Mouse (Mus musculus): Measurements from ENCODE around the gene Nelfb. TPM values are rescaled to one million over a fixed set of nuclear protein-coding genes. Genes with fewer than 3 reads are reported as not detected.

The Nelfb gene
- polyA plus RNA-seq, 1 experiment from 2014 or later: 34.9 TPM

DNA sequence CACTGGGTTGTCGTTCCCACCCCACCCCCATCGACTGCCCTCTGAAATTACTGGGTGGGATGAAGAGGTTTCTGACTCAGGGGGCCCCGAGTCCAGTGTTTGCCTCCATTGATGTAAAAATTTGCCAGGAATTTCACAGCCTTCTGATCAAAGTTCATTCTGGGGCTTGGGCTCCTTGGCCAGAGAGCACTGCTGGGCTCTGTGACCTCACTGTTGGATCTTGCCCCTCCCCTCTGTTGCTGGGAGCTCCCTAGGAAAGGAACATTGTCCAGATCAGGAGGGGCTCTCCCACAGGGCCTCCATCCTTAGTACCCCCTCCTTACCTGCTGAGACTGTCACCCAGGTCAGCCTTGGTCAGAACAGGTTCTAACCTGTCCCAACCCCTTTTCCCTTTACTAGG lies 3.2 kb upstream of the Nelfb start, which contains the start of gene Stpg3:
Gene Stpg3 (minus strand): TSS at position 194 of the 400 bp plus-strand sequence.
- no peak within 1 kb of the TSS for H3K4me3 ChIP-seq (ENCODE audit: low read depth, low read length)
- H3K36me3 ChIP-seq (ENCODE audit: control insufficient read depth, insufficient read depth): no peaks in the 10 kb centered on the region
- H3K9ac ChIP-seq (ENCODE audit: low read depth, low read length): no peak within 1 kb of the TSS
- no peaks in the 10 kb centered on the region for H3K27me3 ChIP-seq (ENCODE audit: control insufficient read depth, insufficient read depth, low read depth, low read length)
- ATAC-seq (ENCODE audit: low read depth): no peak
- no peak within 1 kb of the TSS for H3K27ac ChIP-seq (ENCODE audit: low read length)
- H3K4me1 ChIP-seq (ENCODE audit: control insufficient read depth, low read depth, low read length): peaks cover 18% of the 10 kb centered on the region
- 59% methylated on average over 3 of the region's 3 CpGs for WGBS (ENCODE audit: insufficient replicate concordance)
- H3K4me2 ChIP-seq (ENCODE audit: low read depth, low read length): no peak within 1 kb of the TSS
- no peaks in the 10 kb centered on the region for H3K9me3 ChIP-seq (replicated peaks; ENCODE audit: control insufficient read depth, low read length)

GRCm38 (mm10) chr2:25213266-25213865 lies 2.1 kb upstream of the Nelfb start:
- H3K4me1 ChIP-seq (ENCODE audit: control insufficient read depth, low read depth, low read length): peaks cover 18% of the 10 kb centered on the region
- no peak for ATAC-seq (ENCODE audit: low read depth)
- H3K4me3 ChIP-seq (ENCODE audit: low read depth, low read length): no peak overlapping the region
- no peak overlapping the region for H3K9ac ChIP-seq (ENCODE audit: low read depth, low read length)
- H3K27me3 ChIP-seq (ENCODE audit: control insufficient read depth, insufficient read depth, low read depth, low read length): no peaks in the 10 kb centered on the region
- H3K4me2 ChIP-seq (ENCODE audit: low read depth, low read length): no peak overlapping the region
- no peaks in the 10 kb centered on the region for H3K36me3 ChIP-seq (ENCODE audit: control insufficient read depth, insufficient read depth)
- 71% methylated on average over 23 of the region's 23 CpGs for WGBS (ENCODE audit: insufficient replicate concordance)
- no peak overlapping the region for H3K27ac ChIP-seq (ENCODE audit: low read length)
- H3K9me3 ChIP-seq (replicated peaks; ENCODE audit: control insufficient read depth, low read length): no peaks in the 10 kb centered on the region

DNA sequence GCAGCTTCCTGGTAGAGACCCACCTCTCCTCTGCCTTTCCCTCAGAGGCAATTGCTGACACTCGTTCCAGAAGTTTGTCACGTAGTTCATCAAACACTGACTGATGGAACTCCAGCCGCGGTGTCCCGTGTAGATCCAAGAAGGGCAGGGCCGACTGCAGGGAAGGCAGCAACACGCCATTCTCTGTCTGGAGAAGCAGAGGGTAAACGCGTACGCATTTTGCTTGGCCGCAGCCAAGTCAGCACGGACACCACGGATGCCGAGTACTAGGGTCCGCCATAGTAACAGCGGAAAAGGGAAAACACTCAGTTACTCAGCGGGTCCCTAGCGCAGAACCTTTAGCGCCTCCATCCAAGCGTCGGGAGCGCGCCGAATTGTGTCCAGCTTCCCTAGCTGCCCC lies 603 bp downstream of the Nelfb start:
- H3K36me3 ChIP-seq (ENCODE audit: control insufficient read depth, insufficient read depth): peaks cover 9% of the 10 kb centered on the region

DNA sequence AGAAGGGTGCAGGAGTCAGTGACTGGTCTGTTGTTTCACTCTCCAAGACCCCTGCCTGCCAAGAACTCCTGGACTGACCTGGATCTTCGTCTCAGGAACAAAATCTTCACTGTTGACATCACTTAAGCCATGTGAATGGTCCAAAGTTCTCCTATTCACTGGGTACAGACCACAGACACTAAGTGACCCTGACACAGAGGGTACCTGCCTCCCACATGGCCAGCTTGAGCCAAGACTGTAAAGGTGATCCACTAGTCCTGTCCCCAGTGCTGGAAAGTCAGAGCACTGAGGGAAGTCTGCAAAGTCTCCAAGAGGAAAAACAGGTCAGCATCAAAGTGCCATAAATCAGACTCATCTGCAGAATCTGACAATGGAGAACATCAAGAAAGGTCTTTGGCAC lies 3.7 kb downstream of the Nelfb start:
- Histone ChIP-seq H3K36me3 (ENCODE audit: control insufficient read depth, insufficient read depth) (peaks cover 32% of the 10 kb centered on the region), H3K9ac (ENCODE audit: low read depth, low read length) (no peak overlapping the region), H3K4me3 (ENCODE audit: low read depth, low read length) (no peak overlapping the region), H3K27ac (ENCODE audit: low read length) (no peak overlapping the region), H3K9me3 (replicated peaks; ENCODE audit: control insufficient read depth, low read length) (no peaks in the 10 kb centered on the region), H3K4me1 (ENCODE audit: control insufficient read depth, low read depth, low read length) (peaks cover 18% of the 10 kb centered on the region), H3K4me2 (ENCODE audit: low read depth, low read length) (no peak overlapping the region), H3K27me3 (ENCODE audit: control insufficient read depth, insufficient read depth, low read depth, low read length) (no peaks in the 10 kb centered on the region)
- no peak for ATAC-seq (ENCODE audit: low read depth)
- WGBS (ENCODE audit: insufficient replicate concordance): 73% methylated on average over 1 of the region's 1 CpGs

More for the DNA sequence above, 603 bp downstream of the Nelfb start:
- no peaks in the 10 kb centered on the region for H3K9me3 ChIP-seq (replicated peaks; ENCODE audit: control insufficient read depth, low read length)
- H3K27ac ChIP-seq (ENCODE audit: low read length): peak overlapping the region; percentile 82
- H3K9ac ChIP-seq (ENCODE audit: low read depth, low read length): peak overlapping the region; percentile 94
- peak; percentile 17 for ATAC-seq (ENCODE audit: low read depth)
- WGBS (ENCODE audit: insufficient replicate concordance): 0% methylated on average over 24 of the region's 24 CpGs
- peaks cover 18% of the 10 kb centered on the region for H3K4me1 ChIP-seq (ENCODE audit: control insufficient read depth, low read depth, low read length)
- H3K4me3 ChIP-seq (ENCODE audit: low read depth, low read length): peak overlapping the region; percentile 83
- no peaks in the 10 kb centered on the region for H3K27me3 ChIP-seq (ENCODE audit: control insufficient read depth, insufficient read depth, low read depth, low read length)
- peak overlapping the region; percentile 88 for H3K4me2 ChIP-seq (ENCODE audit: low read depth, low read length)

DNA sequence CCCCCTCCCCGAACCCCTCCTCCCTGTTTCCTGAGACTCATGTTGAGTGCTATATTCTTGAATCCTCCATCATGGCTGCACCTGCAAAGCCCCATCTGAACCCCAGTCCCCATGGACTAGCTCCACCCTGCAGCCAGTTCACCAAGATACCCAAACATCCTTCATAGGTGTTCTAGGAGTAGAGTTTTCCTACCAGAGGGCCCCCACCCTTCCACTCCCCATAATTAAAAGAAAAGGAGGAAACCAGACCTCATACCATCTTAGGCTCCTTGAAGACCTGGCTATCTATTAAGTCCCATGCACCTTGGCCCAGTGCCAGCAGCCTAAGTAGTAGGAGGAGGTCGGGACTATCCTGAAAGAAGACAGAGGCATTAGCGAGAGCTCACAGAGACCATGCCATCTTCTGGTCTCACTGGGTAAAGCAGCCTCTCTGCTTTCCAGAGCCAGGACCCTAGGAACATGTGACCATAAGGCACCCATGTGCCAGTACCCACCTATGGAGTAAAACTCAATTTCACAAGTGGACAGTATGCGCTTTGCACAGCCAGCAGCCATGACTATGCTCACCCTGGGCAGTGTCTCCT lies 7.6 kb downstream of the Nelfb start:
- Histone ChIP-seq H3K9me3 (replicated peaks; ENCODE audit: control insufficient read depth, low read length) (no peaks in the 10 kb centered on the region), H3K36me3 (ENCODE audit: control insufficient read depth, insufficient read depth) (peaks cover 47% of the 10 kb centered on the region), H3K4me3 (ENCODE audit: low read depth, low read length) (no peak overlapping the region), H3K4me2 (ENCODE audit: low read depth, low read length) (no peak overlapping the region), H3K27me3 (ENCODE audit: control insufficient read depth, insufficient read depth, low read depth, low read length) (no peaks in the 10 kb centered on the region), H3K9ac (ENCODE audit: low read depth, low read length) (no peak overlapping the region), H3K27ac (ENCODE audit: low read length) (no peak overlapping the region), H3K4me1 (ENCODE audit: control insufficient read depth, low read depth, low read length) (no peaks in the 10 kb centered on the region)
- ATAC-seq (ENCODE audit: low read depth): peak; percentile 48; the same call in 1 of the 2 replicates
- WGBS (ENCODE audit: insufficient replicate concordance): 62% methylated on average over 4 of the region's 4 CpGs

DNA sequence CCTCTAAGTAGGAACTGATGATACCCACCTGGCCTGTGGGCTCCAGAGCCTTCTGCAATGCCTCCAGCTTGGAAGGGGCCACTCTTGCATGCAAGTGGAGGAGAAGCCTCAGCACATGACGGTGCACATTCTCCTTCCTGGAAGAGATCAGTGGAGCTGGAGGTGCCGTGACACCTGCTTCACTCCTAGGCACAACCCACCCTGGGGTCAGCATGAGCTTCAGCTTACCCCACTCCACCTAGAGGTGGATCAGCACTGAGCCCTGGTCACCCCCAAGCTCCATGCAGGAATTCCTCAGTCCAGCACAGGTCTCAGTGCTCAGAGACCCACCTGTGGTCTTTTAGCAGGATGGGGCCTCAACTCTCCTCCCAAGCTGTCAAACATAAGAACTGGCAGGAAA lies 10.7 kb downstream of the Nelfb start:
- Histone ChIP-seq H3K27me3 (ENCODE audit: control insufficient read depth, insufficient read depth, low read depth, low read length) (no peaks in the 10 kb centered on the region), H3K4me1 (ENCODE audit: control insufficient read depth, low read depth, low read length) (peaks cover 15% of the 10 kb centered on the region), H3K4me3 (ENCODE audit: low read depth, low read length) (no peak overlapping the region), H3K9me3 (replicated peaks; ENCODE audit: control insufficient read depth, low read length) (no peaks in the 10 kb centered on the region), H3K4me2 (ENCODE audit: low read depth, low read length) (no peak overlapping the region), H3K27ac (ENCODE audit: low read length) (no peak overlapping the region), H3K9ac (ENCODE audit: low read depth, low read length) (no peak overlapping the region), H3K36me3 (ENCODE audit: control insufficient read depth, insufficient read depth) (peaks cover 40% of the 10 kb centered on the region)
- no peak for ATAC-seq (ENCODE audit: low read depth)
- WGBS (ENCODE audit: insufficient replicate concordance): 73% methylated on average over 2 of the region's 2 CpGs

GRCm38 (mm10) chr2:25197946-25198345 lies 13.3 kb downstream of the Nelfb start:
- Histone ChIP-seq H3K4me1 (ENCODE audit: control insufficient read depth, low read depth, low read length) (peaks cover 39% of the 10 kb centered on the region), H3K9ac (ENCODE audit: low read depth, low read length) (no peak overlapping the region), H3K9me3 (replicated peaks; ENCODE audit: control insufficient read depth, low read length) (no peaks in the 10 kb centered on the region), H3K4me2 (ENCODE audit: low read depth, low read length) (no peak overlapping the region), H3K27ac (ENCODE audit: low read length) (no peak overlapping the region), H3K27me3 (ENCODE audit: control insufficient read depth, insufficient read depth, low read depth, low read length) (no peaks in the 10 kb centered on the region), H3K36me3 (ENCODE audit: control insufficient read depth, insufficient read depth) (peaks cover 20% of the 10 kb centered on the region), H3K4me3 (ENCODE audit: low read depth, low read length) (no peak overlapping the region)
- ATAC-seq (ENCODE audit: low read depth): no peak

- H3K27ac ChIP-seq (ENCODE audit: low read length): peak overlapping the region; percentile 79
- WGBS (ENCODE audit: insufficient replicate concordance): 15% methylated on average over 2 of the region's 2 CpGs
- peaks cover 40% of the 10 kb centered on the region for H3K4me1 ChIP-seq (ENCODE audit: control insufficient read depth, low read depth, low read length)
- ATAC-seq (ENCODE audit: low read depth): no peak
- no peaks in the 10 kb centered on the region for H3K9me3 ChIP-seq (replicated peaks; ENCODE audit: control insufficient read depth, low read length)
- no peaks in the 10 kb centered on the region for H3K27me3 ChIP-seq (ENCODE audit: control insufficient read depth, insufficient read depth, low read depth, low read length)
- no peak overlapping the region; the same call in 1 of the 2 replicates for H3K9ac ChIP-seq (ENCODE audit: low read depth, low read length)
- peaks cover 13% of the 10 kb centered on the region for H3K36me3 ChIP-seq (ENCODE audit: control insufficient read depth, insufficient read depth)
- peak overlapping the region; percentile 71; the same call in 1 of the 2 replicates for H3K4me2 ChIP-seq (ENCODE audit: low read depth, low read length)
- H3K4me3 ChIP-seq (ENCODE audit: low read depth, low read length): peak overlapping the region; percentile 54; the same call in 1 of the 2 replicates
Measured at GRCm38 (mm10) chr2:25197191-25197590, 14.1 kb downstream of the Nelfb start.

- peaks cover 12% of the 10 kb centered on the region for H3K36me3 ChIP-seq (ENCODE audit: control insufficient read depth, insufficient read depth)
- peaks cover 40% of the 10 kb centered on the region for H3K4me1 ChIP-seq (ENCODE audit: control insufficient read depth, low read depth, low read length)
- peak within 1 kb of the TSS; percentile 61 for H3K9ac ChIP-seq (ENCODE audit: low read depth, low read length)
- 2% methylated on average over 8 of the region's 8 CpGs for WGBS (ENCODE audit: insufficient replicate concordance)
- peak within 1 kb of the TSS; percentile 71 for H3K4me2 ChIP-seq (ENCODE audit: low read depth, low read length)
- ATAC-seq (ENCODE audit: low read depth): peak; percentile 54
- no peaks in the 10 kb centered on the region for H3K27me3 ChIP-seq (ENCODE audit: control insufficient read depth, insufficient read depth, low read depth, low read length)
- peak within 1 kb of the TSS; percentile 54 for H3K4me3 ChIP-seq (ENCODE audit: low read depth, low read length)
- no peaks in the 10 kb centered on the region for H3K9me3 ChIP-seq (replicated peaks; ENCODE audit: control insufficient read depth, low read length)
- H3K27ac ChIP-seq (ENCODE audit: low read length): peak within 1 kb of the TSS; percentile 79
Measured at GRCm38 (mm10) chr2:25196172-25196954, 14.9 kb downstream of the Nelfb start, which contains the start of gene Tor4a. TSS of gene Tor4a (minus strand) at chr2:25196886.
